ENCODE assay signal across 24 mouse cellular contexts in genomic region chr11:70580921-70581320, GRCm38 (mm10). TPM values are rescaled to one million over a fixed set of nuclear protein-coding genes. Genes with fewer than 3 reads are reported as not detected.
DNase-seq lines count a peak whose midpoint lies in the region; ATAC-seq lines count a peak whose summit lies in the region.
"Had no signal": no experiment of that assay in that cellular context is flagged by ENCODE, and none has a peak within 500 bp of the region (broad histone marks: within the 10 kb centered on the region; RNA-seq: fewer than 3 reads in every experiment).

No protein-coding gene starts in this region.

- H3K36me3 ChIP-seq in kidney, embryonic 16.5 days (ENCODE audit: insufficient read depth, low read length) = no peaks in the 10 kb centered on the region
- H3K36me3 ChIP-seq in forebrain, embryonic 13.5 days (ENCODE audit: poor library complexity, severe bottlenecking) = no peaks in the 10 kb centered on the region
- H3K36me3 ChIP-seq: forebrain, embryonic 12.5 days; limb, embryonic 13.5 days had no signal

- DNase-seq in kidney, adult 18-20 months = no peak
- peak; percentile 43 for DNase-seq in 3T3-L1 (ENCODE audit: low read depth, low spot score)
- peak; percentile 25 to 32 for DNase-seq in CD8-positive naive resting alpha-beta T cell, adult 2 months (ENCODE audit: low read depth in 2 of 2, low spot score in 2 of 2)
- no peak for DNase-seq in adrenal gland, postnatal 25 days
- DNase-seq in left cerebral cortex, postnatal 36 days (ENCODE audit: low spot score in 2 of 2) = no peak
- DNase-seq: cerebellum, adult 9-11 months; heart, postnatal 36 days; kidney, postnatal 36 days; layer of hippocampus, postnatal 36 days; lung, adult 2 months; right cerebral cortex, postnatal 14 days had no signal

- intact Hi-C loops in left cerebral cortex, postnatal 36 days (cut with DNase I) = no loop called here

- H3K9ac ChIP-seq in kidney, embryonic 16.5 days (replicated peaks; ENCODE audit: low read length) = no peak overlapping the region
- no peak overlapping the region for H3K9ac ChIP-seq in forebrain, embryonic 13.5 days
- H3K9ac ChIP-seq: limb, embryonic 13.5 days had no signal

- H3K4me2 ChIP-seq in kidney, embryonic 16.5 days (replicated peaks; ENCODE audit: low read depth, low read length) = no peak overlapping the region
- H3K4me2 ChIP-seq in forebrain, embryonic 13.5 days = no peak overlapping the region
- H3K4me2 ChIP-seq: forebrain, embryonic 12.5 days; heart, embryonic 11.5 days; limb, embryonic 13.5 days had no signal

- H3K4me1 ChIP-seq in kidney, embryonic 16.5 days (ENCODE audit: insufficient read depth, low read length) = peaks cover 60% of the 10 kb centered on the region
- peaks cover 63% of the 10 kb centered on the region for H3K4me1 ChIP-seq in forebrain, embryonic 13.5 days

- WGBS in kidney, embryonic 16.5 days = 78% methylated on average over 3 of the region's 3 CpGs
- WGBS in forebrain, embryonic 13.5 days = 91% methylated on average over 3 of the region's 3 CpGs

- no peaks in the 10 kb centered on the region for H3K27me3 ChIP-seq in kidney, embryonic 16.5 days (ENCODE audit: insufficient read depth, low read length)
- no peaks in the 10 kb centered on the region for H3K27me3 ChIP-seq in forebrain, embryonic 13.5 days
- H3K27me3 ChIP-seq: forebrain, embryonic 12.5 days; limb, embryonic 13.5 days; Patski had no signal

- no peaks in the 10 kb centered on the region for H3K9me3 ChIP-seq in kidney, embryonic 16.5 days (ENCODE audit: low read length)
- no peaks in the 10 kb centered on the region for H3K9me3 ChIP-seq in forebrain, embryonic 13.5 days (replicated peaks)
- H3K9me3 ChIP-seq: forebrain, embryonic 12.5 days; limb, embryonic 13.5 days had no signal

- ATAC-seq in kidney, embryonic 16.5 days (ENCODE audit: low FRiP score, low TSS enrichment) = no peak
- peak; percentile 88 for ATAC-seq in inflammation-experienced regulatory T-cells, adult 6 months
- ATAC-seq in forebrain, embryonic 13.5 days = no peak
- ATAC-seq: Patski had no signal

- no peak overlapping the region for H3K4me3 ChIP-seq in kidney, embryonic 16.5 days (ENCODE audit: low read length)
- H3K4me3 ChIP-seq in forebrain, embryonic 13.5 days = no peak overlapping the region
- H3K4me3 ChIP-seq: forebrain, embryonic 12.5 days; limb, embryonic 13.5 days had no signal

- peak overlapping the region; percentile 21; the same call in 1 of the 2 replicates for H3K27ac ChIP-seq in kidney, embryonic 16.5 days (ENCODE audit: low read length)
- H3K27ac ChIP-seq in forebrain, embryonic 13.5 days = no peak overlapping the region
- H3K27ac ChIP-seq: limb, embryonic 13.5 days had no signal

RNA-seq across cellular contexts. Expression of gene Mink1, which starts 18.2 kb away (rescaled TPM):
- polyA plus RNA-seq in kidney, embryonic 16.5 days (2015; fragmentation: Nextera tagmentation; extraction: Ambion mirVana) = 15.9 and 17.4 TPM in 2 replicates
- polyA plus RNA-seq in inflammation-experienced regulatory T-cells, adult 6 months (2017; shearing (Covaris generic)) = 10 to 100 TPM in 1 of 3 experiments, 1 to 10 TPM in 2; 6.2 to 11.8 (median 9.2) TPM
- 45.7 and 58.9 TPM in 2 replicates for total RNA-seq in adrenal gland, postnatal 25 days (2021)
- 100 to 1,000 TPM; 380 to 465 TPM for total RNA-seq in left cerebral cortex, postnatal 36 days (2021)
- polyA plus RNA-seq in forebrain, embryonic 13.5 days (2015; fragmentation: Nextera tagmentation; extraction: Ambion mirVana) = 10.6 and 11.2 TPM in 2 replicates

RNA-seq across cellular contexts. Expression of gene 4930544D05Rik, which starts 34.7 kb away (rescaled TPM):
- polyA plus RNA-seq in kidney, embryonic 16.5 days (2015; fragmentation: Nextera tagmentation; extraction: Ambion mirVana) = not detected in 2 replicates
- polyA plus RNA-seq in inflammation-experienced regulatory T-cells, adult 6 months (2017; shearing (Covaris generic)) = not detected
- not detected in 2 replicates for total RNA-seq in adrenal gland, postnatal 25 days (2021)
- total RNA-seq in left cerebral cortex, postnatal 36 days (2021) = not detected
- polyA plus RNA-seq in forebrain, embryonic 13.5 days (2015; fragmentation: Nextera tagmentation; extraction: Ambion mirVana) = not detected in 2 replicates
- total RNA-seq: adrenal gland, adult 18-20 months; gastrocnemius, adult 18-20 months; heart, postnatal 36 days; megakaryocyte-erythroid progenitor cell, adult 5-6 weeks; monocyte, adult 5-6 weeks had no signal
- polyA plus RNA-seq: embryonic facial prominence, embryonic 11.5 days; forebrain, embryonic 12.5 days; heart, embryonic 11.5 days; intestine, embryonic 14.5 days; limb, embryonic 13.5 days; lung, adult 2 months; Patski had no signal

RNA-seq across cellular contexts. Expression of gene Chrne, which starts 38.1 kb away (rescaled TPM):
- 0.19 TPM in 1 of 2 replicates, not detected in the other for polyA plus RNA-seq in kidney, embryonic 16.5 days (2015; fragmentation: Nextera tagmentation; extraction: Ambion mirVana)
- 1 to 10 TPM in 1 of 3 experiments, under 1 TPM in 2; 0.51 to 3.0 (median 0.78) TPM for polyA plus RNA-seq in inflammation-experienced regulatory T-cells, adult 6 months (2017; shearing (Covaris generic))
- not detected in 2 replicates for total RNA-seq in adrenal gland, postnatal 25 days (2021)
- not detected for total RNA-seq in left cerebral cortex, postnatal 36 days (2021)
- polyA plus RNA-seq in forebrain, embryonic 13.5 days (2015; fragmentation: Nextera tagmentation; extraction: Ambion mirVana) = not detected in 2 replicates
- total RNA-seq: heart, postnatal 36 days; layer of hippocampus, postnatal 36 days had no signal
- polyA plus RNA-seq: embryonic facial prominence, embryonic 11.5 days; forebrain, embryonic 12.5 days; heart, embryonic 11.5 days; limb, embryonic 13.5 days; Patski had no signal

RNA-seq across cellular contexts. Expression of gene Pld2, which starts 41.1 kb away (rescaled TPM):
- polyA plus RNA-seq in kidney, embryonic 16.5 days (2015; fragmentation: Nextera tagmentation; extraction: Ambion mirVana) = 8.5 and 8.8 TPM in 2 replicates
- 1 to 10 TPM; 1.8 to 2.1 (median 2.0) TPM for polyA plus RNA-seq in inflammation-experienced regulatory T-cells, adult 6 months (2017; shearing (Covaris generic))
- 8.7 and 14.5 TPM in 2 replicates for total RNA-seq in adrenal gland, postnatal 25 days (2021)
- 10 to 100 TPM; 14.5 to 20.7 TPM for total RNA-seq in left cerebral cortex, postnatal 36 days (2021)
- 2.9 and 4.6 TPM in 2 replicates for polyA plus RNA-seq in forebrain, embryonic 13.5 days (2015; fragmentation: Nextera tagmentation; extraction: Ambion mirVana)

RNA-seq across cellular contexts. Expression of gene Gm40193, which starts 48.2 kb away (rescaled TPM):
- not detected in 2 replicates for polyA plus RNA-seq in kidney, embryonic 16.5 days (2015; fragmentation: Nextera tagmentation; extraction: Ambion mirVana)
- not detected for polyA plus RNA-seq in inflammation-experienced regulatory T-cells, adult 6 months (2017; shearing (Covaris generic))
- total RNA-seq in adrenal gland, postnatal 25 days (2021) = not detected in 2 replicates
- total RNA-seq in left cerebral cortex, postnatal 36 days (2021) = not detected
- polyA plus RNA-seq in forebrain, embryonic 13.5 days (2015; fragmentation: Nextera tagmentation; extraction: Ambion mirVana) = not detected in 2 replicates
- total RNA-seq: adrenal gland, adult 18-20 months; gastrocnemius, adult 18-20 months; heart, postnatal 36 days; layer of hippocampus, postnatal 36 days; megakaryocyte-erythroid progenitor cell, adult 5-6 weeks; monocyte, adult 5-6 weeks had no signal
- polyA plus RNA-seq: embryonic facial prominence, embryonic 11.5 days; forebrain, embryonic 12.5 days; heart, embryonic 11.5 days; intestine, embryonic 14.5 days; limb, embryonic 13.5 days; lung, adult 2 months; Patski had no signal

Comparison
In these comparisons a context has a peak if more than half of its experiments do, and no peak if none do; other contexts are left out.
1. DNase-seq: peak in 3T3-L1 (single experiment) and CD8-positive naive resting alpha-beta T cell, adult 2 months (2 of 2); none in kidney, adult 18-20 months (single experiment), adrenal gland, postnatal 25 days (single experiment) and left cerebral cortex, postnatal 36 days (0 of 2).